Mouse (Mus musculus) ovary, postnatal 36 days (tissue): ENCODE data around the gene Olfr666.
"Not testable (repeated sequence)": the region's sequence is repeated elsewhere in the genome, so short reads cannot be mapped to it uniquely, and the experiment has no call there.

Source experiments
- DNase-seq: peaks from one replicate; pipeline ENCODE4 v3.0.0; 2022; ENCODE audit warnings: low spot score, mixed read lengths

Gene Olfr666

GRCm38 (mm10) chr7:104895852-104896251, at the start of gene Olfr666:
Olfr666 (minus strand) TSS chr7:104895952.
- DNase-seq: no peak

DNA sequence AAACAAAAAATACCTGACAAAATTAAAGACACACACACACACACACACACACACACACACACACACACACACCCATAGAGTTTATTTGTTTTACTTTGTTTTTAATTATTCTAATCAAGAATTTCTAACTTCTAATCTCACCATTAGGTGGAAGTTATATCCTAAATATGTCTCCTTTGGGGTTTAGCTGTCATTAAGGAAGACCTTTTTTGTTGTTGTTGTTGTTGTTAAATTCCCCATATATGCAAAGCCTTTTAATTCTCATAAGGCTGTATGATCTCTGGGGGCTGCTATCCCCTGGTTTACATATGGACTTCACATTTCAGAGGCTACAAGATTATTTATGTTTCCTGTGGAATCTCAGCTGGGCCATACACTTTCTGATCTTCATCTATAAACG, 38.2 kb upstream of the Olfr666 start, which contains the start of gene Olfr669:
TSS of gene Olfr669 (plus strand) at position 301 of the 400 bp plus-strand sequence.
- no peak for DNase-seq

DNA sequence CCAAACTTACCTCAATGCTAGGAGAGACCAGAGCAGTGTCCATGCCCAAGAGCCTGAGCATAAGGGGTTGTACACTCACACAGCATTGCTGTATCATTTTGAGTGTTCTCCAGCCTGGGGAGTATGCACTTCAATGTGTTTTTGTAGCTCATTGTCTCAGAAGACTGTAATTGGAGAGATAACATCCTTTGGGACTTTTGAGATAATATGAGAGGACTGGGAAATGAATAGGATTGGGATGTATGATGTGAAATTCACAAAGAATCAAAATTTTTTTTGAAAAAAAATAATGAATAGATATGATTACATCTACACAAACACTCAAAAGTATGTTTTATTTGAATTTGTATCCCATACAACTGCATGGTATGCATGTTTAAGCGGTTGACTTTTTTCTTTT, 32.2 kb upstream of the Olfr666 start, which contains the start of gene Olfr668:
TSS of gene Olfr668 (minus strand) at position 101 of the 400 bp plus-strand sequence.
- no peak for DNase-seq

- no peak for DNase-seq
Measured at GRCm38 (mm10) chr7:104921382-104921781, 25.6 kb upstream of the Olfr666 start, which contains the start of gene Olfr667. Olfr667 (minus strand) TSS chr7:104921482.

DNA sequence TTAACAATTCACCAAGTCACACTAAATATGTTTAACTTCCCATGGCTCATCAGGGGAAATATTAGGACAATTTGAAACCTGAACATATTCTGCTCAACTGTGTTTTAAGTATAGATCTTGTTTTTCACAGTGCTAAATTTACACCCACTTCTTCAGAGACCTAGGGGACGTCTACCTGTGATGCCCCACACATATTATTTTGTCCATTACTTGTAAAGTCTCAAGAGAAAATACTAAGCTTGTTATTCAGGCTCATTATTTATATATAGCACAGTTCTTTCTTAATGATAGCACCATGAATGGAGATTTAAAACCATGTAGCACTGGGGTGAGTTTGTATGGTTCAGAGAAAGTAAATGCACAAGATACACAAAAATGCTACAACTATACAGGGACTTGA, 18.0 kb downstream of the Olfr666 start, which contains the start of gene Olfr665:
TSS of gene Olfr665 (plus strand) at position 301 of the 400 bp plus-strand sequence.
- DNase-seq: no peak

DNA sequence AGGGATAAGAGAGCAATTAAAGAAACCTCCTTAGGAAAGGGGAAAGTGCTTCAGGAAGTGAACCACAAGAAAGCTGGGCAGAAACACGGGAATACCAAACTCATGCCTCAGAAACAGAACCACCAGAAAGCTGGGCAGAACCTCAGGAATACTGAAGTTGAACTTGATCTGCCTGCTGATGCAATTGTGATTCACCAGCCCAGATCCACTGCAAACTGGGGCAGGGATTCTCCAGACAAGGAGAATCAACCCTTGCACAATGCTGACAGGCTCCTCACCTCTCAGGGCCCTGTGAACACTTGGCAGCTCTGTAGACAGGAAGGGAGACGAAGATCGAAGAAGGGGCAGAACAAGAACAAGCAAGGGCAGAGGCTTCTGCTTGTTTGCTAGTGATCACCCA, 34.4 kb downstream of the Olfr666 start:
- no peak for DNase-seq

GRCm38 (mm10) chr7:104857683-104858082, 38.1 kb downstream of the Olfr666 start:
- DNase-seq: no peak

DNA sequence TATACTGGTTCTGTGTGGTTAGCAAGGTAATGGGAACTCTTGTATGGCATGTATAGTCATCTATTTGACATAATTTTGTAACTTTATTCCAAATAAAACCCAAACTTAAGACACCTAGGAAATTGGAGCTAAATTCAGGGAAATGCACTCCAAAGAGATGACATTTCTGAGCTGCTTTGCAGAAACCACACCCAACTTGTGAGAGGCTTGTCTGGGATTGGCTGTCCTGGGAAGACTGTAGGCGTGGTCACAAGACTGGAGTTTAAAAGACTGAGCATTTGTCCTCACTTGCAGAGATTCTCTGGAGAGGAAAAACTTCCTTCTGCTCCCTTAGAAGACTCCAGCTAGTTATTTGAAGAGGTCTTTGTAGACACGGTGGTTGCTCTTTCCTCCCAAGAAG, 39.0 kb downstream of the Olfr666 start, which contains the start of gene Usp17la:
TSS of gene Usp17la (plus strand) at position 301 of the 400 bp plus-strand sequence.
- DNase-seq: not testable (repeated sequence)

- no peak for DNase-seq
Measured at GRCm38 (mm10) chr7:104855248-104855750, 40.5 kb downstream of the Olfr666 start.

DNA sequence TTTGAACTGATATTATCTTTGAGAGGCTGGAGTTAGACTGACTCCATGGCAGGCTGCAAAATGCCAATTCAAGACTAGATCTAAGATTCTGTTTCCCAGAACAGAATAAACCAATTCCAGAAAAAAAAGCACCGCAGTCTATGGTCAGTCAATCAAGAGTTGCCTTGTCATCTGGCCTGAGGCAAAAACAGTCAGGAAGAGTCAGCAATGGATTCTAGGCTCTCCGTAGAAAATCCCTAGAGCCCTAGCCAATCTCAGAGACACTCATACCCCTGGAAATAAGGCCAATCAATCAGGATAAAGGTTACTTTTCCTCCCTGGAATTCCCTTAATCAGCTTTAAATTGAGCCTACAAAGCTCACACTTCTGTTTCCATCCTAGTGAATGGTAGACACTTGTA, 44.2 kb downstream of the Olfr666 start:
- DNase-seq: not testable (repeated sequence)

DNA sequence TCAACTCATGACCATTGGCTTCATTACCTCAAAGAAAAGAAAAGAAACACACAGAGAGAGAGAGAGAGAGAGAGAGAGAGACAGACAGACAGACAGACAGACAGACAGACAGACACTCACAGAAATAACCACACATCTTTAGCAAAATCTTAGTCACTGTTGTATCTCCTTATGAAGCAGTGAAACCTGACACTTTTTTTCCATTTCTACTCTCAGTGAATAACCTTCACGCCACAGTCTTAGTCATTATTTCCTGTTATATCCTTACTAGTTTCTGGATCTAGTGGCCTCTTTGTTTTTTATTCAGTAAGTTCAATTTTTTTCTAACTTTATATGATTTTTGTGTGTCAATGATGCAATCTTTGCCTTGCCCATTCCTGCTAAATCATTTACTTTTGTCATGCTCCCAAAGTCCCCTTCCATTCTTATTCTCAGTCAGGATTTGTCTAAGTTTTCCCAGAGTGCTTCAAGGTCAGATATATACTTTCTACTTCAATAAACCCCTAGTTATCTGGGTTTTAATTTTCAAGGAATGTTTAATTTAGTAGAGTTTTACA, 51.9 kb downstream of the Olfr666 start:
- DNase-seq: no peak

DNA sequence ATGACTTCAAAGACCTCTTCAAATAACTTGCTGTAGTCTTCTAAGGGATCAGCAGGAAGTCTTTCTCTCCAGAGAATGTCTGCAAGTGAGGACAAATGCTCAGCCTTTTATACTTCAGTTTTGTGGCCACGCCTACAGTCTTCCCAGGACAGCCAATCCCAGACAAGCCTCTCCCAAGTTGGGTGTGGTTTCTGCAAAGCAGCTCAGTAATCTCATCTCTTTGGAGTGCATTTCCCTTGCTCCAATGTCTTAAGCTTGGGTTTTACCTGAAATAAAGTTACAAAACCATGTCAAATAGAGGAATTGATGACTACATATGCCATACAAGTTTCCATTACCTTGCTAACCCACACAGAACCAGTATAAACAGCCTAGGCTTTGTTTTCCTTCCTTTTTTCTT, 53.2 kb downstream of the Olfr666 start, which contains the start of gene Usp17lb:
TSS of gene Usp17lb (minus strand) at position 101 of the 400 bp plus-strand sequence.
- DNase-seq: no peak
